Mouse (Mus musculus) right cerebral cortex, postnatal 36 days (tissue): ENCODE data around the gene Gpr156.
A peak's percentile ranks its signal among the peaks of the same experiment; 100 is the strongest.
"Not testable (repeated sequence)": the region's sequence is repeated elsewhere in the genome, so short reads cannot be mapped to it uniquely, and the experiment has no call there.

Experiments used
- DNase-seq, 2 experiments: peaks; one replicate each; pipeline ENCODE4 v3.0.0; 2022; ENCODE audit warnings: low spot score in 2 of 2, mixed read lengths in 1 of 2

Gpr156 gene

DNA sequence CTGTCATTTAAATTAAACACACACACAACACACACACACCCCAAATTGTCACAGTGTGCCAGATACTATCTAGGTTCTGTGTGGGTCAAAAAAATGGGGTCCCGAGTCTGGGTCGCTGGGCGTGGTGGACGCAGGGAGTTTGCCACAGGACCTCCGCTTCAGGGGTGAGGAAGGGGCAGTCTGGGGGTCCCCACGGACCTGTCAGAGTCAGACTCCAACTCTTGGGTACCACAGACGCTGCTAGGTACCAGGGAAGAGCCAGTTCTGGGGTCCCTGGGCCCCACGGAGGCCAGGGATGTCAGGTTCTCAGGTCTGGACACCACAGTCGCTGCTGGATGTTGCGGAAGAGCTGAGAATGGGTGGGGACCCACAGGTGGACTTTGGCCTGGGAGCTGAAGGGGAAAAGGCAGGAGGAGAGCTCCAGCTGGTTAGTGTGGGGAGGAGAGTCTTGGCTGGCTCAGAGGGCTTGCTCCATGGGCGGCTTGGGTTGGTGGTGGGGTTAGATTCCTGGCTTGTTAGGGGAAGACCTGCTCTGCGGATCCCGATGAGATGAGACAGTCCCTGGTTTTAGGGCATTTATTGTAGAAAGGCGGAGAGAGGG is 39.9 kb downstream of the Gpr156 start:
- no peak for DNase-seq

DNA sequence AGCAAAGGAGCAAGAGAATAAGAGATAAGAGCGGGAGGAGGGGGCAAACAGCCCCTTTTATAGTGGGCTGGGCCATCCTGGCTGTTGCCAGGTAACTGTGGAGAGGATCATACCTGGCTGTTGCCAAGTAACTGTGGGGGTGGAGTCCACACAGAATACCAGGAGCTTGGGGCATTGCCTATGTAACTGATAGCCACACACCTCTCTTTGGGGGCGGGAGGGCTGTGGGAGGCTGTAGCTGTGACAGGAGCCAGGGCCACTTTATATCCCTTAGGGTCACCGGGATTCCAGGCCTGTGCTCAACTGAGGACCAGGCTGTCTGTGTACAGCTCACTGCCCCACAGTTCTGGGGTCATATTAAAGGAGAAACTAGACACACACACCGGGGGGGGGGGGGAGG is 40.5 kb downstream of the Gpr156 start:
- DNase-seq: no peak

DNA sequence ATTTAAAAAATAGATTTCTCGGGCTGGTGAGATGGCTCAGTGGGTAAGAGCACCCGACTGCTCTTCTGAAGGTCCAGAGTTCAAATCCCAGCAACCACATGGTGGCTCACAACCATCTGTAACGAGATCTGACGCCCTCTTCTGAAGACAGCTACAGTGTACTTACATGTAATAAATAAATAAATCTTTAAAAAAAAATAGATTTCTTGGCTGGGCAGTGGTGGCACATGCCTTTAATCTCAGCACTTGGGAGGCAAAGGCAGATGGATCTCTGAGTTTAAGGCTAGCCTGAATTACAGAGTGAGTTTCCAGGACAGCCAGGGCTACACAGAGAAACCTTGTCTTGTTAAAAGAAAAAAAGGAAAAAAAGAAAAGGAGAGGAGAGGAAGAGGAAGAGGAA is 46.4 kb downstream of the Gpr156 start:
- DNase-seq: not testable (repeated sequence)

- DNase-seq: no peak
These were observed 47.3 kb downstream of the Gpr156 start for GRCm38 (mm10) chr16:37963331-37964281.

- no peak for DNase-seq
These were observed 48.2 kb downstream of the Gpr156 start for GRCm38 (mm10) chr16:37964380-37965070.

DNA sequence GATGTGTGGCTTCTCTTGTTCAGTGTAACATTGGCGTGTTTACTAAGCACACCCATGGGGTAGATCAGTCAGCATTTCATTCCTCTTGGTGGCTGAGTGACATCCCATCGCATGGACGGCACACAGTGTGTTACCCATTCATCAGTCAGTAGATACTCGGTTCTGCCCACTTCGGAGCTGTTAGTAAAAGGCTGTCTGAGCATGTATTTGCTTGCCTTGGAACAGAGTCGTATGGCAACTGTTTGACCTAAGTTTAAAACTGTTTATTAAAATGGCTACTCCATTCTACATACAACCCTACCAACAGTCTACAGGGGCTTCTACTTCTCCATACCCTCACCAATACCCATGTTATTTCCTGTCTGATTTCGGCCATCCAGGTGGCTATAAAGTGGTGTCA is 50.6 kb downstream of the Gpr156 start:
- DNase-seq: no peak

- no peak for DNase-seq
These were observed 51.1 kb downstream of the Gpr156 start for GRCm38 (mm10) chr16:37967415-37967814.

DNA sequence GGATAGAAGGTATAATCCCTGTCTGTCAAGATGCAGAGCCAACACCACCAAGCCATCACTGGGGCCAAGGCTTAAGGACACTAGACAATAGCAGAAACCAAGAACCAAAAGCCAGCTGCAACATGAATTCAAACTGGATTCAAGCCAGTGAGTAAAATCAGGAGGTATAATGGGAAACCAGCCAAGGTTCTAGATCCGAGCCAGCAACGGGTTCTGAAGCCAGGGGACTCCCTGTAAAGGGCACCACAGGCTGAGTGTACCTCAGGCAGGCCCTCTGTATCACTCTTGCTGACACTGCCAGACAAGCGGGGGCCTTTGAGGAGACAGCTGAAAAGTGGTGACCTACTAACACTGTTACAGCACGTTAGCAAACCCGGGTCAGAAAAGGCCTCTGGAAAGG is 55.2 kb downstream of the Gpr156 start:
- DNase-seq: no peak

DNA sequence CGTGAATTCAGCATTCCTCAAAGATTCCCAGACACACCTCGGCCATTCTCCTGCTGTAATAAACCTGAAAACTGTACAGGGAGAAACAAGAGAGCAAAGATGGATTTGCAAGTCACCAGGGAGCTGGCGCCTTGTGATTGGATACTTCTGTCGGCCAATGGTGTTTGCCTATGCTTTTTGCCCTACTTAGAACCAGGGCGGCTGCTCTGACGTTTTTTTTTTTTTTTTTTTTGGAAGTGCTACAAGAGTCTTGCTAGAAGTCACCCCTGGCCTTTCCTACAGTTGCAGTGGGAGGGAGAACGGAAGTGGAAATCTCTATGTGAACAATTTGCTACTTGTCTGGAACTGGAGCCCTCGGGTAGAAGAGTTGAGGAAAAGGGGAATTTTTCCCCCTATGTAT is 56.1 kb downstream of the Gpr156 start:
- no peak for DNase-seq

DNA sequence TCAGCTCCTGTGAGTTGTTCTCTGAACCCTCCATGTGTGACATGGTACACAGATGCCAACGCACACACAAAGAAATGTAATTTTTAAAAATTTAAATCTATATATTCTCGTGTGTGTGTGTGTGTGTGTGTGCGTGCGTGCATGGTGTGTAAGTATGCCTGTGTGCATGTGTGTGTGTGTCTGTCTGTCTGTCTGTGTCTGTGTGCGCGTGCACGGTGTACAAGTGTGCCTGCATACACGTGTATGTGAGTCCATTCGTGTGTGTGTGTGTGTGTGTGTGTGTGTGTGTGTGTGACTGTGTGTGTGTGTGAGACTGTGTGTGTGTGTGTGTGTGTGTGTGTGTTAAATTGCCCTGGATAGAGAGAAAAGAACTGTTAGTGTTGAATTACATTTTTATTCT is 56.9 kb downstream of the Gpr156 start:
- DNase-seq: not testable (repeated sequence)

- DNase-seq: peak in 1 of 2 experiments; percentile 34
These were observed 57.7 kb downstream of the Gpr156 start for GRCm38 (mm10) chr16:37973855-37974519.

DNA sequence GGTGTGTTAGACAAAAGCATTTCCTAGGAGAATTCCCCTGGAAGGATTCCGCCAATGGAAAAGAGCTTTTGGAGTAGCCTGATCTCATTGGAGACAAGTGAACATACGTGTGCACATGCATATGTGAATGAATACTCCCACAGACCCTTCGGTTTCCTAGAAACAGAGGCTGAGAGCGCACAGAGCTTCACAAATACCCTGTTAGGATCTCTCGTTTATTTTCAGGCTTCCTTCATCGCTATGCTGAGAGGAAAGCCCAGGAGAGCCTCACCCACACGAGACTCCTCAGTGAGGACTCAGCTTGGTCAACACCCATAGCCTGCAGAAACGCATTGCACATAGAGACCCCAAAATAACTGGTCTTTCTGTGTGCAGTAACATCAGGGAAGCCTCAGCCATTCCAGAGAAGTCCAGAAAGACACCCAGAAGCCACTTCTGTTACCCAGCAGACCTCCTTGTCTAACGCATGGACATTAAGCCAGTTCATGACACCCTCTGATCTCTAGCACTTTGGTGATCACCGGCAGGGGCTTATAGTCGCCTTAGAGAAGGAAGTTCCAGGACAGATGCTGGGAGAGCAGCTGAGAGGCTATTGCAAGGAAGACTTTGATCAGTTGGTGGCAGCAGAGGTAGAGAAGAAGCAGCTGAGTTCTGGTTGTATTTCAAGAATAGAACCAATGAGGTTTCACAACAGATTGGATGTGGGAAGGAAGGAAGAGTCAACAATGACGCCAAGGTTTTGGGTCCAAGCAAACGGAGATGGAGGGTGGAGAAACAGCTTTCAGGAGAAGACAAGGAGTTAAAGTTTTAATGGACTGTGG is 58.4 kb downstream of the Gpr156 start:
- DNase-seq: peak; percentile 49 to 73

- DNase-seq: no peak
These were observed 65.6 kb downstream of the Gpr156 start for GRCm38 (mm10) chr16:37981907-37982306.

GRCm38 (mm10) chr16:37988211-37988865 is 72.0 kb downstream of the Gpr156 start:
- peak; percentile 64 to 85 for DNase-seq

DNA sequence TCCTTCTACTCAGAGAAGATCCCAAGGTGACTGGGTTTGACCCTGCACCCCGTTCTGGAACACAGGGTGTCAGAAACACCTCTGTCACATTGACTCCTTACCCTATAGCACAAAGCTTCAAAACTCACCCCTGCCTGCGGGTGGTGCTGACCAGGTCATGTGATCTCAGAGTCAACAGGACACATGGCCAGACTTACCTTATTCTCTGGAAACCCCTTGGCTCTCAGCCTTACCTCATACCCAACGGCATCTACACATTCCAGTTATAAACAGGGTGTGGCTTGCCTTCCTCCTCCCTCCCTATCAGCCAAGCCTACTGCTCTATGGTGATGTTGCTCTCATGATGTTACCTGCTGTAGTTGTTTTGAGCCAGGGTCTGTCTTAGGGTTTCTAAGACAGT is 73.5 kb downstream of the Gpr156 start:
- DNase-seq: no peak

DNA sequence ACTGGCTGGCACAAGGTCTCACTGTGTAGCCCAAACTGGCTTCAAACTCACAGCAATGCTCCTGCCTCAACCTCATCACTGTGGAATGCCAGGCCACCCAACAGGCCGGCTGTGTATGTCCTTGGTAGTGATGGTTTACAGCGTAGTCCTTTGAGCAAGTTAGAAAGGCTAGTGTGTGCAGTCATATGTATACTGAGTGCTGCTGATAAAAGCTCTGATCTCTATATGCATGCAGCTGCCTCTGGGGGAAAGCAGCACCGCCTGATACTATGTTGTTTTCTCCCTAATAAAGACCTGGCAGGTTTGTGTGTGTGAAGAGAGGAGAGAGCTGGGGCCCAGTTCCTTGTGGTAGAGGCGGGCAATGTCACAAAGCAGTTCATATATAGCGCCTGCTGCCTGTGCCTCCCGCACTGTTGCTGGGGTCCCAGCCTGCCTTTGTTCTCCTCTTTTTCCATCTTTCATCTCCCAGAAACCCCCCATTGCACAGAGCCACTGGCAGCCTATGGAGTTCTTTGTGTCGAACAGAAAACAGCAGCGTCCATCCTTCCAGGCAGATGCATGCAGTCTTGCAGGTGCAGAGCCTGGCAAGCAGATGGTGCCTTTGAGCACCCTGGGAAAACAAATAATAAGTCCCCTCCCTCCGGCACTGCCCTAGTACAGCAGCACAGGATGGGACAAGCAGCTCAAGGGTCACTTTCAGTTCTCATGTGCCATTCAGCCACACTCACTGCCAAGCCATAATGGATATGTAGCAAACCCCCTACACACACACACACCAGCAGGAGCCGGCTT is 74.5 kb downstream of the Gpr156 start:
- DNase-seq: no peak

GRCm38 (mm10) chr16:37992806-37993205 is 76.5 kb downstream of the Gpr156 start:
- DNase-seq: no peak

GRCm38 (mm10) chr16:37994647-37995046 is 78.4 kb downstream of the Gpr156 start:
- peak; percentile 18 to 45 for DNase-seq

- no peak for DNase-seq
These were observed 81.5 kb downstream of the Gpr156 start for GRCm38 (mm10) chr16:37997771-37998170.

GRCm38 (mm10) chr16:37999762-38000161 is 83.5 kb downstream of the Gpr156 start:
- DNase-seq: no peak
